Mouse (Mus musculus): ENCODE results near the gene Ttc7b. TPM values are rescaled to one million over a fixed set of nuclear protein-coding genes. Genes with fewer than 3 reads are reported as not detected.

Ttc7b gene
- total RNA-seq, 2 experiments from 2014 or later, result 138 to 139 TPM

DNA sequence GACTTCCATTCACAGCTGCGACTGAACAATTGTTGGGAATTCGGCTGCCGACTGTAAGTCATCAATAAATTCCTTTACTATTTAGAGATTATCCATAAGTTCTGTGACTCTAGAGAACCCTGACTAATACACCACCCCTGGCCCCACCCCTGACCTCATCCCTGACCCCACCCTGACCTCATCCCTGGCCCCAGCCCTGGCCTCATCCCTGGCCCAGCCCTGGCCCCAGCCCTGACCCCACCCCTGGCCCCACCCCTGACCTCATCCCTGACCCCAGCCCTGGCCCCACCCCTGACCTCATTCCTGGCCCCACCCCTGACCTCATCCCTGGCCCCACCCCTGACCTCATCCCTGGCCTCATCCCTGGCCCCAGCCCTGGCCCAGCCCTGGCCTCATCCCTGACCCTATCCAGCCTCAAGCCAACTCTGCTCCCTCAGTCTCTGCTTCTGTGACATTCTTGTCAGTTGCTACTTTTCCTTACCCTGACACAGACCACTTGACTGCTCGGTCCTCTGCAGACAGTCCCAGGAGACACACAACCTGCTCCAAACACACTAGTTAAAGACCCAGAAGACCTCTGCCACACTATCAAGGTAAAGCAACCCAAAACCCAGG lies 55.4 kb downstream of the Ttc7b start:
- DNase-seq, result no peak
- intact Hi-C loops (cut with DNase I), result no loop called here

- intact Hi-C loops (cut with DNase I), result no loop called here
- DNase-seq, result no peak
Observed at GRCm38 (mm10) chr12:100457701-100458100, 62.9 kb downstream of the Ttc7b start.

GRCm38 (mm10) chr12:100456257-100456975 lies 64.2 kb downstream of the Ttc7b start:
- intact Hi-C loops (cut with DNase I), result no loop called here
- no peak for DNase-seq

GRCm38 (mm10) chr12:100455453-100455852 lies 65.2 kb downstream of the Ttc7b start:
- DNase-seq, result peak in 1 of 2 experiments; percentile 31

GRCm38 (mm10) chr12:100447701-100448277 lies 72.8 kb downstream of the Ttc7b start:
- no peak for DNase-seq
- intact Hi-C loops (cut with DNase I), result no loop called here

More at GRCm38 (mm10) chr12:100455453-100455852, 65.2 kb downstream of the Ttc7b start:
- intact Hi-C loops (cut with DNase I), result no loop called here

DNA sequence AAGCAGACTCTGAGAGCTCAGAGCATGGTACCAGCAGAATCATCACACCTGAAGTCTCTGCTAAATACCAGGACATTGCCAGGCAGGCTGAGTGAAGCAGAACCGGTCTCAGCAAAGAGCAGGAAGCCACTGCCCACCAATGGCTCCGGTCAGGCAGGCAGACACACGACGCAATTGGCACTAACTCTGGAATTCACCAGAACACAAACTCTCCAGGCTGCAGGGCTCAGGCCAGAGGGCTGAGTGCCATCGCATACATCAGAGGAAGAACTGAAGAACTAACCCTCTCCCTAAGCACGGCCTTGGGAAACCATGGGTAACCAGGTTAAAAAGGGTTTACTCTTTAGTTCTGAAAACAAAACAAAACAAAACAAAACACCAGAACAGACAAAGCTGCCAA lies 73.5 kb downstream of the Ttc7b start:
- intact Hi-C loops (cut with DNase I), result no loop called here
- DNase-seq, result no peak

GRCm38 (mm10) chr12:100445686-100446085 lies 74.9 kb downstream of the Ttc7b start:
- intact Hi-C loops (cut with DNase I), result no loop called here
- no peak for DNase-seq

DNA sequence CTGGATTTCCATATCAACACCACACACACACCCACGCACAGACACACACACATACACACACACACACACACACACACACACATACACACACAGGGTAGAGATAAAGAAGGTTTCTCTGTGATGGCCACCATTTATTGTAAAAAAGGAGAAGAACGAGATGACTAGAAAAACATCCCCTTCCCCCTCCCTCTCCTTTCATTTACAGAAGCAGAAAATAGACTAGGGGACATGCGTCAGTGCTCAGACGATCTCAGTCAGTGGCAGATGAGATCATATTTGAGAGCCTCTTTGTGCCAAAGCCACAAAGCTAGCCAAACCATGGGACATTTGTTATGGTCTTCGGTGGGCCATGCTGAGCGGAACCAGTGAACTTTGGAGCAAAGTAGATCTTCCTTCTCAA lies 75.4 kb downstream of the Ttc7b start:
- intact Hi-C loops (cut with DNase I), result no loop called here
- DNase-seq, result no peak

DNA sequence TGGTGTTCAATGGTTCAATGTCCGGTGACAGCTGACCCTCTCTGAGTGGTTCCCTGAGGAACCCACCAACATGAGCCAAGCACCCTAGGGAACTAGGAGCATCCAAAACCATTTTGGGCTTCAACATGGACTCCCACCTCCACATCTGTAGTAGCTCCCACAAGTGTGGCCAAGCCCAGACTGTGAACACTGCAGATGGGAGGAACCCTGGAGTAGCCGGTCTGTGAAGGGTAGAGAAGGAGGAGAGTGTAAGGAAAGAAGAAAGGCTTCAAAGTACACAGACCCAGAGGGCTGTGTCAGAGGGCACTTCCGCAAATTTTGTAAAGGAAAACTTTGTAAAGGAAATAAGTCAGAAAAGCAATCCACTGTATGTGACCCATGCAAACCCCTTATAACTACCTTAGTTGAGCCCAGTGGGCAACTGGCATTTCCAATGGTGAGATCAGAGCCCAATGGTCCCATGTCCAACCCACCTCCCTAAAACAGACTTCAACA lies 75.9 kb downstream of the Ttc7b start:
- no peak for DNase-seq
- intact Hi-C loops (cut with DNase I), result no loop called here

DNA sequence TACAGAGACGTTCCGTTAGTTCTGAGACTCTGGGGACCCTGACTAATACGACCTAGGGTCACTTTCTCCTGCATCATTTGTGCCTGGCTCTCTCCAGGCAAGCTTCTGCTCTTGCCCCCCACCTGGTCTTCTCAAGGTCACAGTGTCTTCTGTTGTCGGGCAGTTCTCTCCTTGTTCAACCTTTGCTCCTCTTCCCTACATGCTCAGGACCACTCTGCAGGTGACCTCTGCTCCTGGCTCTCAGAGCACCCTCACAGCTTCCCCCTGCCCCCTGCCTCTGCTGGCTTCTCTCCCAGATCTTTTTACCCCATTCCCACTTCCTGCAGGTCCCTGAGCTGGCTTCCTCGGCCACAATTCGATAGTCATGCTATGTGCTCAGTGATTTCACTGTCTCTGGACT lies 77.2 kb downstream of the Ttc7b start:
- DNase-seq, result no peak
- intact Hi-C loops (cut with DNase I), result no loop called here

DNA sequence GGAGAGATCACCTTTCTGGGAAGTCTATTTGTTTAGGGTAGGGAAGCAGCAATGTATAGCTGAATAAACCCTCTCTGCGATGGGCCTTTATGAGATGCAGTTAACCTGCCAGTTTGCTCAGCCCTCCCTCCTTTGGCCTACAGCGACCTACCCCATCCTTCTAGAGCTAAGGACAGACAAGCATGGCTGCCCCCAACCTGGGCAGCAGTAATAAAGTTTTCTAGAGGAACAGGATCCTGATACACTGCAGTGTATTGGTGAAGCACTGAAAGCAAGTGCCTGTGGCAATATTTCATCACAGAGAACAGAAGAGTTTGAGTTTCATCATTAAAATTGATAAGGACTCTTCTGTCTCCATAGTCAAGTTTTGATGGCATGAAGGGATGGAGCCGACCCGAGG lies 79.0 kb downstream of the Ttc7b start:
- no peak for DNase-seq
- intact Hi-C loops (cut with DNase I), result no loop called here

GRCm38 (mm10) chr12:100439883-100440282 lies 80.7 kb downstream of the Ttc7b start:
- intact Hi-C loops (cut with DNase I), result loop anchor here (5.0 kb wide), 1 partner anchor 77 kb away; no protein-coding TSS in a partner anchor
- DNase-seq, result no peak

- DNase-seq, result no peak
- intact Hi-C loops (cut with DNase I), result loop anchor here (5.0 kb wide), 1 partner anchor 78 kb away; no protein-coding TSS in a partner anchor
Observed at GRCm38 (mm10) chr12:100439145-100439755, 81.4 kb downstream of the Ttc7b start.

DNA sequence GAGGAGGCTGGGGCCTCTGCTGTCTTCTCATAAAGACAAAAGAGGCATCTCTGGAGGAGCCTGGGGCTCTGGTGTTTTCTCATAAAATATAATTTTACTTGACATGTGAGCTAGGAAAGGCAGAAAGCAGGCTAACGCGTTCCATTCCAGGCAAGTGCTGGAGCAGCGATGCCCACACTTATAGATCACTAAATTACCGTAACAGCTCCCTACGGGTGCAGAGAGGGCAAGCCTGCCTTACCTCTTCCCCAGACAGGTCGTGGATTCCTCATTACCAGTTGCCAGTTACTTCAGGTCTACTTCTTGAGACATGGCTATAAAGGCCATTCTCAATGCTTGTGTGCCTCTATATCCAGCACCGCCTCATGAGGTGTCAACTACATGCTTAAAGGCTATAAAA lies 82.1 kb downstream of the Ttc7b start:
- intact Hi-C loops (cut with DNase I), result loop anchor here (5.0 kb wide), 1 partner anchor 79 kb away; no protein-coding TSS in a partner anchor

GRCm38 (mm10) chr12:100437862-100438261 lies 82.8 kb downstream of the Ttc7b start:
- intact Hi-C loops (cut with DNase I), result loop anchor here (5.0 kb wide), 1 partner anchor 79 kb away; no protein-coding TSS in a partner anchor
- DNase-seq, result no peak

More for the DNA sequence above, 82.1 kb downstream of the Ttc7b start:
- no peak for DNase-seq

DNA sequence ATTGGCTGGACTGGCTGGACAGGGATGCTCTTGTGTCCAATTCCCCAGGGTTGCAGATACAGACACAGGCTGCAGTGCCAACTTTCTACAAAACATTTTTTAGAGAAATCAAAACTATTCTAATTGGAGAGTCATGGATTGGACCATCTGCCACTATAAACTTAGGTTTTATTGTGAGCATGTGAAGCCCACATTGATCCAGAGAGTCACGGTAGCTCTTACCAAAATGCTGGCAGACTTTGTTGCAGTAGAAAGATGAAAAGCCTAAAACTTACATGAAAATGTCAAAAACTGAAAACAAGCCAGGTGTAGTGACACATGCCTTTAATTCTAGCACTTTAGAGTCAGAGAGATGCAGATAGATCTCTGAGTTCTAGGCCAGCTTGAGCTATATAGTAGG lies 84.9 kb downstream of the Ttc7b start:
- intact Hi-C loops (cut with DNase I), result loop anchor here (5.0 kb wide), 1 partner anchor 82 kb away; no protein-coding TSS in a partner anchor
- no peak for DNase-seq

DNA sequence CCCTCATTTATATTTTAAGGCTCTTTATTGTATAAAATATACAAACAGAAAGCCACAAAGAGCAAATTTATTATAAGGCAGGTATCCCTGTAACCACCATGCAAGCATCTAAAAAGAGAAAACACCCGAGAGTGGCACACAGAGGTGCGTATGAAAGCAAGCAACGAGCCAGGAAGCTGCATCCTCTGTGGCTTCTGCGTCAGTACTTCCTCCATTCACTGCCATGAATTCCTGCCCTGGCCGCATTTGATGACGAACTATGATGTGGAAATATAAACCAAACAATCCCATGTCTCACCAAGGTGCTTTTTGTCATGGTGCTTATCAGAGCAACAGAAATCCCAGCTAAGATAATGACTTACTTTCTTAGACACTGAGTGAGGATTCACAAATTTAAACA lies 88.8 kb downstream of the Ttc7b start:
- intact Hi-C loops (cut with DNase I), result no loop called here
- DNase-seq, result no peak

DNA sequence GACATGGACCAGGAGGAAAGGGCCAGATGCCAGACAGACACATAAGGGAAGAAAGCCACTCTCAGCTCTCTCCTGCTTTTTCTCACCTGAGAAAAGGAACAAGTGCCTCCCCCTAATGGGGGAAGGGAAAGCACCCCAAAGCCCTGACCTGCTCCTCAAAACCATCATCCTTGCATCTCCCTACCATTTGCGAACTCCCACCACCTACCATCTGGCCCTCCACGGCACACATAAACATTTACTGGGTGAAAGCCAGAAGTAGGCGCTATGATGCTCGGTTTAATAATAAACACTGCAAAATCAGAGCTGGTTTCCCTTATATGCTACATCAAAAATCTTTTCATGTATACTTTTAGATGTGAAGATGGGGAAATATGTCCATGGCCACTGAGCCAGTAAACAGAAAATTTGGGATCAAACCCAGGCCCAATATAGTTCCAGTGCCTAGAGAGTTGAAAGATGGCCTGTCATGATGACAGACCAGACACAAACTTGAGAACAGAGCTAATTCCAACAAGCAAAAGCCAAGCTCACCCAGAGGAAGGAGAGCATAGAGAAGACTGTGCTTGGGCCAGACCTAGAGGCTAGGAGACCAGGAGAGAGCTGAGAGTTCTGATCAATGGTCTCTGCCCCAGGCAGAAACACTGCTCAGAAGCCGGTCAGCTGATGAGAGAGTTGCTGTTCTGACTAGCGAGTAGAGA lies 91.1 kb downstream of the Ttc7b start:
- no peak for DNase-seq
- intact Hi-C loops (cut with DNase I), result no loop called here

GRCm38 (mm10) chr12:100428183-100428582 lies 92.4 kb downstream of the Ttc7b start:
- no peak for DNase-seq
- intact Hi-C loops (cut with DNase I), result no loop called here

DNA sequence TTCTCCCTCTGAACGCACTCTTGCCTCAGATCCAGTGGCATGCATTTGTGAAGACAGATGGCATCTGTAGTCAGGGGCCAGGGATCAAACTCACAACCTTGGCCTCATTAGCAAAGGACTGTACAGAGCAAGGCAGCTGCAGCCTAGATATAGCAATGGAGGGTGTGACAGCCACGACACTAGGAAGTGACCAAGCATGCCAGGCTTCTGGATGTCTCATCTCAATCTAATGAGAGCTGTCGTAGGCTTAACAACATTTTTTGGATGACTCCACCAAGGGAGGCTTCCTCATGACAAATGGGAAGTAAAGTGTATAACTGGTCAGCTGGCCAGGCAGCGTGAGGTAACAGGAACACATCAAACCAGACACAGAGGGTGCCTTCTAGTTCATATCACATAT lies 94.4 kb downstream of the Ttc7b start:
- DNase-seq, result no peak
- intact Hi-C loops (cut with DNase I), result no loop called here
